Mouse (Mus musculus) adrenal gland, postnatal 36 days (tissue): Measurements from ENCODE around the gene Gm20388. TPM values are rescaled to one million over a fixed set of nuclear protein-coding genes. Genes with fewer than 3 reads are reported as not detected.

ENCODE experiments used
- DNase-seq, 2 experiments: peaks; one replicate each; pipeline ENCODE4 v3.0.0; 2021; ENCODE audit warnings: mixed read lengths in 1 of 2
- total RNA-seq, 2 experiments: library from RNA; stranded (reverse); gene quantifications; 2 replicates each; pipeline ENCODE4 v1.2.3; 2021

Gm20388 gene
- total RNA-seq, 2 experiments from 2014 or later = 2.4 to 7.4 TPM

DNA sequence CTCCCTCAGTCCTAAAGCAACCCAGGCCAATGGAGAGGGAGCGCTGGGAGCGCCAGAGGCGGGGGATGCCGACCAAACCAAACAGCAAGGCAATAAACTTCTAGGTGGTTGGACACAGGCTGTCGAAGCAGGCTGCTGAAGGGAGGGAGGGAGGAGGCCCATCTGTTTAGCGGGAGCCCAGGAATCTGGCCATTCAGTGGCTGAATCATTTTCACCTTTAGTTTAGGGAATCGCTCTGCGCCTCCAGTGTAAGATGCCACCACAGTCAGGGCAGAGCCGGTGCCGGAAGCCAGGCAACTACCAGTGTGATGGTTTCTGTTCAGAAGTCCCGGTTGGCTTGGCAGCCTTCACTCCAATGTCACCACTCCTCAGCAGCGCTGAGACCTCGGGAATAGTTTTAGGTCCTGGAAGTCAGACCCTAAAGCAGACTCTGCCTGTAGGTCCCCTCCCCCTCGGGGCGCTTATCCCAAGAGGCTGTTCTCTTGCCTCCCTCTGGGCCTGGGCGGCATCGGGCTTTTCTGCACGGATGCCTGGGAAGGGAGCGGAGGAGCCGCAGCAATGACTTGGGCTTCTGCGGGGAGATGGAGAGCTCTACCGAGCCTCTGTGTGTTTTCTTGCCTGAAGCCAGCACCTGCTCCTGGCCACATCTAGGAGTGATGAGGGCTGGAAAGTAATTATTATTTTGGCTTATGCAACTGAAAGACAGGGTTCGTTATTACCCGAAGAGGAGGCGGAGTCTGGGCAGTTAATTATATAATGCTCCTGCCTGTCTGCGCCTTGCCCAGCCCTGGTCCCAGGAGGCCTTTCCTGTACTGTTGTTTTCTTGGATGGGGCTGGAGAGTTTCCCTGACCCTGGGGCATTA is 1821.1 kb downstream of the Gm20388 start:
- peak in 1 of 2 experiments; percentile 10 for DNase-seq

GRCm38 (mm10) chr8:121732334-121732665 is 1821.7 kb downstream of the Gm20388 start:
- no peak for DNase-seq

DNA sequence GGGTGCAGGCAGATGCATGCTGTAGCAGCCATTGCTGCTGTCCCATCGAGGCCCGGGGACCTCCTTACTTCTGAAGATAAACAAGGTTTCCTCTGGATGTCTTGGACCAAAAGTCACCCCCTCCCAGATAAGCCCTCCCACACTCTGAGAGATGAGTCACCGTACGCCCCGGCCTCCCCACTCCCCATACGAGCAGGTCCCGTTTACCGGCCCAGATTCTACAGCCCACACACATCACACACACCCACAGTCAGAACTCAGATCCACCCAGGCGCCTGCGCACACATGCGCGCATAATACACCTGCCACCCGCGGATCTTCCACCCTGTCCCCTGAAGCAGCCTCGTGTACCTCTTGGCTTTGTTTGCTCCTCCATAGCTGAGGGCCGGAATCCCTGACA is 1823.6 kb downstream of the Gm20388 start:
- no peak for DNase-seq

- peak; percentile 43 to 62 for DNase-seq
Observed at GRCm38 (mm10) chr8:121736236-121736635, 1825.6 kb downstream of the Gm20388 start.

GRCm38 (mm10) chr8:121740721-121741120 is 1830.1 kb downstream of the Gm20388 start:
- no peak for DNase-seq

- no peak for DNase-seq
Observed at GRCm38 (mm10) chr8:121749501-121749900, 1838.9 kb downstream of the Gm20388 start.

GRCm38 (mm10) chr8:121750512-121750911 is 1839.9 kb downstream of the Gm20388 start:
- DNase-seq = peak in 1 of 2 experiments; percentile 15

DNA sequence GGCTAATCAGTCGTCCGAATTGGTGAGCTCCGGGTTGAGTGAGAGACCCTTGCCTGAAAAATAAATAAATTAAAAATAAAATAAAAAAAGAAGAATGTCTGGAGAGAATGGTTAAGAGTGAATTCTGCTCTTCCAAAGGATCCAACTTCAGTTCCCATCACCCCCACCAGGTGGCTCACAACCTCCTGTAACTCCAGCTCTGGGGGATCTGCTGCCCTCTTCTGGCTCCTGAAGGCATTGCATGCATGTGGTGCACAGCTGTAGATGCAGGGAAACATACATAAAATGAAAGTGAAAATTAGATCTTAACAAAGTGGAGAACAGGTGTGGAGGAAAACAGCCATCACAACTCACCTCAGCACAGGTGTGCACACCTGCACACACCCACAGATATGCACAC is 1840.8 kb downstream of the Gm20388 start:
- peak; percentile 51 to 78 for DNase-seq

- no peak for DNase-seq
Observed at GRCm38 (mm10) chr8:121758470-121758869, 1847.8 kb downstream of the Gm20388 start.

DNA sequence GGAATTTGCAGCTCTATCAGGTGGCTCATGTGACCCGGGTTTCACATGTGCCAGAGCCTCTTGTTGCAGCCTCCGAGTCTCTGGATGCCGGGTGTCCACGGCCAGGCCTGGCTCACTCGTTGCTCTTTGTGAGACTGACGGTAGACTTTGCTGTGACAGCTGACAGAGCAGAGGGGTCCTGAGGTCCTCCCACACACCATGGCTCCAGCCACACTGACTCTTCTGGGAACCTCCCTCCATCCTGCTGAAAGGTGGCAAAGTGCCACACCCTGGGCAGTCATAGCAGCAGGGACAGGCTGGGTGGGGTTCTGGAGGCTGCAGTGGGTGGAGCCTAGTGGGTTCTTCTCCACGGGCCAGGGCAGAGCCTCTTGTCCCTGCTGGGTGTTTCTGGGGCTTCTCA is 1849.8 kb downstream of the Gm20388 start:
- DNase-seq = no peak

DNA sequence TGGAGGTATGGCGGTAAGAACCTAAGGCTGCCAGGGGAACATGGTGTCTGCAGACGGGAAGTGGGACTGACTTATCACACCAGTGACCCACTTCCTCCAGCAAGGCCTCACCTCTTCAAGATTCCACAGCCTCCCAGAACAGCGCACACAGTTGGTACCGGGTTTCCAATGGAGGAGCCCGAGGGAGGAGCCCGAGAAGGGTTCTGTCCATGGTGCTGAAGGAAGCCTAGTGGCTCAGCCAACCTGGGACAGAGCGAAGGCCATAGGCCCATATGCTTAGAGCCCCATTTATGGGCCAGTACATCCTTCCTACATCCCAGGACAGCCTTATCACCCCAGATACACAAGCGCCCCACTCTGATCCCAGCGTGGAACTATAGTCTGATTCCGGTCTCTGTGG is 1850.8 kb downstream of the Gm20388 start:
- DNase-seq = peak; percentile 52 to 56

DNA sequence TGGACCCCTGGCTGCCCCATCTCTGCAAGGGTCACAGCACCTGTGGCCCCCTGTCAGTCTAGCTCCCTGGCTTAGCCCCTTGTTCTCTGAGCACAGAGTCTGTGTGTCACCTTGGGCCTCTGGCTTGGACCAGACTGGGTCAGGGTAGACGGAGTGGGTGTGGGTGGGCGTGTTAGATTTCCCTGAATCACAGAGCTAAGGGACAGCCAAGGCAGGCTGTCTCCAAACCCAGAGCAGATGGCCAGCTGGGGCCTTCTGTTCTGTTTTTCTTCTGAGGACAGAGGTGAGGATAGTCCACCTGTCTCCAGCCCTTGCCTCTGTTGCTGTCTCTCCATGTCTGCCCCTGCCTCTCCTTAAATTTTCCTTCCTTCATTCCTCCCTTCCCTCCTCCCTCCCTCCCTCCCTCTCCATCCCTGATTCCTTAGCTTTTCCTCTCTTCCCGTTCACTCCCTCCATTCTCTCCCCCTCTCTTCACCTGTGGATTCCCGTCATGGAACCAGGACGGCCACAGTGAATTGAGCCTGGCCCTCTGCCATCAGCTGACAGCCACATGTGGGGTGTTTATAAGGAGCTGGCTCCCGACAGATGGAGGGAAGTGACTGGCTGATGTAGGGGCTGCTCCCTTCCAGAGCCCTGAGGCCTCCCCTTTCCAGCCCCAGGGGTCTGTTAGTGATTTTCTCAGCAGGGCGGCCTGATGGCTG is 1852.5 kb downstream of the Gm20388 start:
- no peak for DNase-seq

DNA sequence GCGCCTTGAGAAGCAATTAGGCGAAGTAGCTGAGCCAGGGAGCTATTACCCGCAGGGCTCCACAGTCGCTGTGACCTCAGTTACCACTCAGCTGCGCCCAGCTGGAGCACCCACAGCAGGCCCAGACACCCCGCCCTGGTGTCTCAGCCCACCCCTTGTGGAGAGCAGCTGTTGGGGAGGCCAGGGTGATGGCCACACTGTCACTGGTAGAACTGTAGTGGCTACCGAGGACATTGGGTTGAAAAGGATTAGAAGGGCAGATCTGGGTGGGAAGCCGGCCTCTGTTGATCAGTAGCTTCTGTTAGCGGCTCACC is 1853.0 kb downstream of the Gm20388 start:
- no peak for DNase-seq

- DNase-seq = no peak
Observed at GRCm38 (mm10) chr8:121765594-121766138, 1855.0 kb downstream of the Gm20388 start.

DNA sequence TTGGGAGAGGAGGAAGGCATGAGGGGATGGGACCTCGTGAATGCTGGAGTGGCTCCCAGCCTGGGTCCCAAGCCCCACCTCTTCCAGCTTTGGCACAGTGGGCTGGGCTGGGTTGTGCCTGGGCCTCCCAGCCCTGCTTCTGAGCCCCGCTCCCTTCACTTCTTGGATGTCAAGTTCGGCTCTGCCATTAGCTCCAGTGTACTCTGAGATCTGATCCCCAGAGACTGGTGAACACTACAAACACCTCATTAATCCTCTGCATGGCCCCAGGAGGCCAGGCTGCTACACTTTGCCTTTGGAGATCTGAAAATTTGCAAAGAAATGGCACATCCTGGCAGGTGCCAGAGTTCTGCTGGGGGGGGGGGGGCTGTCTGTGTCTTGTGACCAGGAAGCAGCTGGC is 1858.5 kb downstream of the Gm20388 start:
- no peak for DNase-seq

DNA sequence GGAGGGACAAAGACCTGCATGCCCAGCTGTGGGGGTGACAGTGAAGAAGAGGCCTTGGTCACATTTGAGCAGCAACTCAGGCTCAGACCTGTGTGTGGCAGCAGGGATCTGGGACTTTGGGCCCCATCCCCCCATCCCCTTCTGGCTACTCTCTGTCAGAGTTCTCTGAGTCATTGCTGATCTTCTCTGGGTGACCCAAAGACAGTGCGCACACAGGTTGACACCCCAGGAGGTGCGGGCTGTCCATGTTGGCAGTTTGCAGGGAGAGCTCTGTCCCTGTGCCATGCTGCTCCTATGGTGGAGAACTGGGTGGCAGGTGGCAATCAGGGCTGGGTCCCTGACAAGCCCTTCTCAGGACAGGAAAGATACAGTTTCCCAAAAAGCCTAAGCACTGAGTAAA is 1859.0 kb downstream of the Gm20388 start:
- no peak for DNase-seq

DNA sequence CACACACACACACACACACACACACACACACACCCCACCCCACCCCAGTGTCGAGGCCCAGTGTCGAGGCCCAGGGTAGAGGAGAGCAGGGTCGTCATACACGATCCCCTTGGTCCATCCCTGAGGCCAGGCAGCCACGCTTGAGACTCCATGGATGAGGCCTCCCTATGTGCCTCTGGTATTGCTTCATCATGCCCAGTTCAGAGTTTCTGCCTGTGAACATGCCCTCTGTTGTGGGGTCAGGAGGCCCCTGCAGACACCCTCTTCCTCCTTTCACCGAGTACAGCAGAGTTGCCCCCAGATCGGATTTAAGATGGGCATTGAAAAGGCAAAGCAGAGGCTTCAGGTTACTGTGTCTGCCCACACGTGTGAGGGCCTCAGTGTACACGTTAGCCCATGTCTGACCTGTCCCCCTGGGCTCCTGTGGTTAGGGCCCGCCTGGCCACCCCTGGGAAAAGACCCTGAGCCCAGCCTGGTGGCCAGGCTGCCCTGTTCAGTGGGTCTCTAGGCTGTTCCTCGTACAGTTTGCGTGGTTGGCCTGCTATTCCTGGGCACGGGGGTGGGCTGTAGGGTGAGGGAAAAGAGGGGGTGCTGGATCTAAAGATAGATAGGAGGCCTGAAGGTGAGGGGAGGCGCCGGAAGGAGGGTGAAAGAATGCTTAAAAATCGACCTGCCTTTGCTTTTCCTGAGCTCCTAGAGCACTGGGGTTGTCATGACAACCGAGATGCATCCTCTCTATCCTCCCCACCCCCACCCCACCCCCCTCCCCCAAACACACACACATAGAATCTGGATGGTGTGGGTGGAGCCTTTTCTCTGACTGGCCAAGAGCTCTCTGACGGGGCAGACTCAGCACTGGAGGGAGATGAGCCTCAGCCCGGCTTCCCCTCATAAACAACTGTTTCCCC is 1860.5 kb downstream of the Gm20388 start:
- no peak for DNase-seq

DNA sequence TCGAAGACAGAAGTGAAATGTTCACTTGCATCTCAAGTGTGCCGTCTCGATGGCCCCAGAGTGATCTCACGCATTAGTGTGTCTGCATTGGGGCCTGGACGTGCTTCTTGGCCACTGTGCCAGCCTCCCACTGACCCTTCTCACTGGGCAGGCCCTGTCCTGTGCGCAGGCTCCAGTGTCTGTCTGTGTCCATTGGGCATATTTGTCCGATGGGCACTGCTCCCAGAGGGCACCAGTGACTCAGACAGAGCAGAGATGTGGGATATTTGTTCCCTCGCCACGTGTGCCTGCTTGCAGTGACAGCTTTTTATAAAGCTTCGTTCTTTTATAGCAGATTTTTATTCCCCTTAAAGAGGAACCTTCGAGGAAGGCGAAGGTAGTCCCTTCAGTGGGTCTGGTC is 1863.2 kb downstream of the Gm20388 start:
- no peak for DNase-seq

- no peak for DNase-seq
Observed at GRCm38 (mm10) chr8:121782493-121782892, 1871.9 kb downstream of the Gm20388 start.

GRCm38 (mm10) chr8:121786542-121786941 is 1875.9 kb downstream of the Gm20388 start:
- no peak for DNase-seq

GRCm38 (mm10) chr8:121788786-121789185 is 1878.1 kb downstream of the Gm20388 start:
- DNase-seq = no peak

GRCm38 (mm10) chr8:121792159-121792558 is 1881.5 kb downstream of the Gm20388 start:
- DNase-seq = no peak
